Mouse (Mus musculus): ENCODE data around the gene Serpina3a. TPM values are rescaled to one million over a fixed set of nuclear protein-coding genes. Genes with fewer than 3 reads are reported as not detected.

Gene Serpina3a
- polyA plus RNA-seq, 1 experiment from 2014 or later: 0.09 TPM

DNA sequence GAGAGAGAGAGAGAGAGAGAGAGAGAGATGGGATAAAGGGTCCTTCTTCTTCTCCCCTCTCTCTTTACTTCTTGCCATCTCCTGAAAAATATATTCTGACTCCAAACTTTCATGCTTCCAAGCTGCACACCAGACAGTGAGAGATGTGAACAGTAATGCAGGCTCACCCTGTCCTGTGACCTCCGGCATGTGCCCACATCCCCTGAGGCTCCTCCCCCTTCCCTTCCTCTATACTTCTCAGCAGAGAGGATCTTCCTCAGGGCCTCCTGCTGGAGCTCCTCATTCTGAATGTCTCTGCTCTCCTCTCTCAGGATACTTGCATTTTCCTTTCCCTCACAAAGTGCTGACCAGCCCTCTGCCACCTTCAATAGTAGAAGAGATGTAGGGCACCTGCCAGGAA is 29.9 kb downstream of the Serpina3a start:
- Histone ChIP-seq H3K9ac (no peak overlapping the region), H3K4me1 (replicated peaks) (no peaks in the 10 kb centered on the region), H3K4me3 (replicated peaks) (no peak overlapping the region), H3K36me3 (replicated peaks) (no peaks in the 10 kb centered on the region), H3K27me3 (no peaks in the 10 kb centered on the region), H3K27ac (replicated peaks) (no peak overlapping the region), H3K4me2 (no peak overlapping the region), H3K9me3 (replicated peaks) (no peaks in the 10 kb centered on the region)
- no peak for ATAC-seq (ENCODE audit: insufficient read depth)
- 19% methylated on average over 1 of the region's 1 CpGs for WGBS (ENCODE audit: insufficient replicate concordance)

DNA sequence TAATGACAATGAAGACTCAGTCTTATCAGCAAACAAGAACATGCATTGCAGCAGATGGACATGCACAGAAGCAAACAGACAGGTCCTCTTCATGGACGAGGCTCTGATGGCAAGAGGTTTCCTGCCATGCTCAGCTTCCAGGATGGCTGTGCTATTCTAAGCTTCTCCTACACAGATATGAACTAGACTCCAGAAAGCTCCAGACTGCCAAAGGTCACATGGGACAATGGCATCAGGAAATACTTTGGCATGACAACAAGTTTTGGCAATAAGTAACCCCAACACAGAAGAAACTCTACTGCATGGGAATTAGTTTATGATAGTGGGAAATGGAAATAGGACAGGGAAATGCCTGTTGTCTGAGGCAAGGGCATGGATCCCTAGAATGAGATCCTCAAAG is 30.8 kb downstream of the Serpina3a start:
- Histone ChIP-seq H3K4me1 (replicated peaks) (no peaks in the 10 kb centered on the region), H3K4me3 (replicated peaks) (no peak overlapping the region), H3K9me3 (replicated peaks) (no peaks in the 10 kb centered on the region), H3K27ac (replicated peaks) (no peak overlapping the region), H3K27me3 (no peaks in the 10 kb centered on the region), H3K36me3 (replicated peaks) (no peaks in the 10 kb centered on the region), H3K9ac (no peak overlapping the region), H3K4me2 (no peak overlapping the region)
- ATAC-seq (ENCODE audit: insufficient read depth): no peak
- 40% methylated on average over 1 of the region's 1 CpGs for WGBS (ENCODE audit: insufficient replicate concordance)

DNA sequence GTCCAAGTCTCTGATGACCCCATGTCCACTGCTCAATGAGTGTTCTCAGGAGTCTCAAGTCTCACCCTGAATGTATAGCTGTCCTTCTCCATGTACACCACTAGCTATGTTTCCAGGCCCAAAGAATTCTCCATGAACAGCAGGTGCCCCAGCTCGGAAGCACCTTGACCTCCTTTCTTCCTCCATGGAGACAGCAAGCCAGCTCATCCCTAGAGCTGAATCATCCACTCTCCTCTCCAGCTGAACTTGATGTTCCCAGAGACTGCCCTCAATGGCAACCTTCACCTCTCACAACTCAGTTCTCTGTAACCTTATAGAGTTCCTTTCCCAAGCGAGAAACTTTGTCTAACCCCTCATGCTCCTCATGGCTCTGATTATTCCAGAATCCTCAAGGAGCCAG is 33.0 kb downstream of the Serpina3a start:
- no peaks in the 10 kb centered on the region for H3K4me1 ChIP-seq (replicated peaks)
- no peaks in the 10 kb centered on the region for H3K36me3 ChIP-seq (replicated peaks)
- H3K27ac ChIP-seq (replicated peaks): no peak overlapping the region
- H3K9me3 ChIP-seq (replicated peaks): no peaks in the 10 kb centered on the region
- H3K27me3 ChIP-seq: no peaks in the 10 kb centered on the region
- no peak overlapping the region for H3K9ac ChIP-seq
- no peak overlapping the region for H3K4me2 ChIP-seq
- 38% methylated on average over 2 of the region's 2 CpGs for WGBS (ENCODE audit: insufficient replicate concordance)
- no peak overlapping the region for H3K4me3 ChIP-seq (replicated peaks)
- ATAC-seq (ENCODE audit: insufficient read depth): no peak

DNA sequence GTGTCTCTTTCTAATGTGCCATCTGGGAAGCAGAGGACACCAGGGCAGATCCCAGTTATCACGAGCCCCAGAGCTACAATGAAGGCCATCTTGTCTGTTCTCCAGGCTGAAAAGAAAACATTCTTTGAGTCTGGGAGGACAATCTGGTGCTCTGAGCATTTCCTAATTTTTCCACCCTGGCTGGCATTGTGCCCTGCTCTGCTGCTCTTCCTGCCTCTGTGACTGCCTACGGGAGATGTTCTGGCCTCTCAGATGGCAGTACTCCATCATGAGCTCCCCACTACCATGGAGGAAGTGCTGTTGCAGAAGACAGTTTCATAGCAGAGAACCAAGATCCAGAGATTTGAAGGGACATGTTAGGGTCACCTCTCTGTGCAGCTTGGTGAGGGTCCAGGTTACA is 39.5 kb downstream of the Serpina3a start:
- Histone ChIP-seq H3K36me3 (replicated peaks) (no peaks in the 10 kb centered on the region), H3K9me3 (replicated peaks) (no peaks in the 10 kb centered on the region), H3K27me3 (no peaks in the 10 kb centered on the region), H3K4me2 (no peak overlapping the region), H3K27ac (replicated peaks) (no peak overlapping the region), H3K4me3 (replicated peaks) (no peak overlapping the region), H3K4me1 (replicated peaks) (no peaks in the 10 kb centered on the region), H3K9ac (no peak overlapping the region)
- WGBS (ENCODE audit: insufficient replicate concordance): 55% methylated on average over 2 of the region's 2 CpGs
- no peak for ATAC-seq (ENCODE audit: insufficient read depth)

DNA sequence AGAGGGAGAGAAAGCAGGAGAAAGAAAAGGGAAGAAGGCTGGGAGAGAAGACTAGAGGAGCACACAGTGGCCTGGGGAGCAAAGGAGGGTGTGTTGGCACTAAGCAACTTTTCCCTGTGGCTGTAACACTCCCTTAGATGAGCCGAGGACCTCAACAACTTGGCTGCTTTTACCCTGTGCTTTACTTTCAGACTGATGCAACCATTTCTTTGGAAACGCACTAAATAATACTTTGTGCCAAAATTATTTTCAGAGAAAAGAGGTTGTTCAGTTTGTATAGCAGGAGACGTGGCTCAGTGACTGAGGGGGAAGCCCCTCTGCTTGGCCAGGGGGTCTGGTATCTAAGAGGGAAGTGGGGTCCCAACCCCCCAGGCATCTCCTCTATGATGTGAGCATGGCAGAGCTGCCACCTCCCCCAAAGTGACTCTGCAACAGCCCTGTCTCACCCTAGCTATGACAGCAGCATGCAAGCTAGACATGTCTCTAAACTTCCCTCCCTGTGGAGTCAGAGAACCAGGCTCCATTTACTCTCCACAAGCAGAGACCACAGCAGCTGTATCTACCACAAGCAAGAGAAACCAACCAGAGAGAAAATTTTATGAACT is 40.6 kb downstream of the Serpina3a start:
- 47% methylated on average over 3 of the region's 3 CpGs for WGBS (ENCODE audit: insufficient replicate concordance)
- Histone ChIP-seq H3K27ac (replicated peaks) (no peak overlapping the region), H3K9me3 (replicated peaks) (no peaks in the 10 kb centered on the region), H3K36me3 (replicated peaks) (no peaks in the 10 kb centered on the region), H3K9ac (no peak overlapping the region), H3K27me3 (no peaks in the 10 kb centered on the region), H3K4me2 (no peak overlapping the region), H3K4me3 (replicated peaks) (no peak overlapping the region), H3K4me1 (replicated peaks) (no peaks in the 10 kb centered on the region)
- ATAC-seq (ENCODE audit: insufficient read depth): no peak

DNA sequence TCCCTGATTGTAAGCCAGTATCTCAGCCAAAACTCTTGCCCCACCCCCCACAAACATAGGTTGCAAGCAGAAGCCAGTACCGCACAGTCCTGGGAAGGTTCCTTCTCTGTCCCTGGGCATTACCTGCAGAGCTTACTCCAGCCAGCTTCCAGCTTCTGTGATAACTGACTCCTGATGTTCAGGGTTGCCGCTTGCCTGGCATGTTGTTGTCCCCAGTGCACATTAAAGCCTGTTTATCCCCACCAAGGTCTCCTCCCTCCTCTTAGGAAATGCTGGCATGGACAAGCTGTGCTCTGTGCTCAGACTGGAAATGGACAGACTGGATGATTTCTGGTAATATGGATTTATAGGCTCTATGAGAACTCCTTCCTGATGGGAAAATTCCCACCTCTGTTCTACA is 41.1 kb downstream of the Serpina3a start, which contains the start of gene Serpina3c:
Serpina3c (minus strand) TSS at position 215 of the 400 bp plus-strand sequence.
- Histone ChIP-seq H3K4me3 (replicated peaks) (no peak within 1 kb of the TSS), H3K4me2 (no peak within 1 kb of the TSS), H3K9me3 (replicated peaks) (no peaks in the 10 kb centered on the region), H3K27me3 (no peaks in the 10 kb centered on the region), H3K36me3 (replicated peaks) (no peaks in the 10 kb centered on the region), H3K4me1 (replicated peaks) (no peaks in the 10 kb centered on the region), H3K27ac (replicated peaks) (no peak within 1 kb of the TSS), H3K9ac (no peak within 1 kb of the TSS)
- 79% methylated on average over 2 of the region's 2 CpGs for WGBS (ENCODE audit: insufficient replicate concordance)
- ATAC-seq (ENCODE audit: insufficient read depth): no peak

Other genes starting within 250 kb of the Serpina3a start
- gene Serpina1a, start 249.2 kb upstream of the Serpina3a start, polyA plus RNA-seq (2015; fragmentation: Nextera tagmentation; extraction: Ambion mirVana): 688 and 858 TPM in 2 replicates
- gene Serpina1c, start 207.8 kb upstream of the Serpina3a start, polyA plus RNA-seq (2015; fragmentation: Nextera tagmentation; extraction: Ambion mirVana): 365 and 458 TPM in 2 replicates
- gene Serpina1e, start 153.7 kb upstream of the Serpina3a start, polyA plus RNA-seq (2015; fragmentation: Nextera tagmentation; extraction: Ambion mirVana): 377 and 507 TPM in 2 replicates
- gene Serpina11, start 122.8 kb upstream of the Serpina3a start, polyA plus RNA-seq (2015; fragmentation: Nextera tagmentation; extraction: Ambion mirVana): 17.1 and 23.8 TPM in 2 replicates
- gene Serpina9, start 99.0 kb upstream of the Serpina3a start, polyA plus RNA-seq (2015; fragmentation: Nextera tagmentation; extraction: Ambion mirVana): not detected in 2 replicates
- gene Serpina12, start 68.3 kb upstream of the Serpina3a start, polyA plus RNA-seq (2015; fragmentation: Nextera tagmentation; extraction: Ambion mirVana): 0.05 and 0.08 TPM in 2 replicates
- 0.08 and 0.23 TPM in 2 replicates for gene Serpina5, start 11.6 kb upstream of the Serpina3a start, polyA plus RNA-seq (2015; fragmentation: Nextera tagmentation; extraction: Ambion mirVana)
- gene Serpina3b, start 15.3 kb downstream of the Serpina3a start, polyA plus RNA-seq (2015; fragmentation: Nextera tagmentation; extraction: Ambion mirVana): 0.13 and 0.24 TPM in 2 replicates
- gene Serpina3c, start 41.1 kb downstream of the Serpina3a start, polyA plus RNA-seq (2015; fragmentation: Nextera tagmentation; extraction: Ambion mirVana): not detected in 2 replicates
- gene Serpina3f, start 101.8 kb downstream of the Serpina3a start, polyA plus RNA-seq (2015; fragmentation: Nextera tagmentation; extraction: Ambion mirVana): 0.29 and 0.31 TPM in 2 replicates
- 2.2 and 2.3 TPM in 2 replicates for gene Serpina3g, start 123.5 kb downstream of the Serpina3a start, polyA plus RNA-seq (2015; fragmentation: Nextera tagmentation; extraction: Ambion mirVana)
- gene Serpina3i, start 150.4 kb downstream of the Serpina3a start, polyA plus RNA-seq (2015; fragmentation: Nextera tagmentation; extraction: Ambion mirVana): 0.14 and 0.17 TPM in 2 replicates
- not detected in 2 replicates for gene Serpina3j, start 201.8 kb downstream of the Serpina3a start, polyA plus RNA-seq (2015; fragmentation: Nextera tagmentation; extraction: Ambion mirVana)
- gene Serpina3k, start 225.8 kb downstream of the Serpina3a start, polyA plus RNA-seq (2015; fragmentation: Nextera tagmentation; extraction: Ambion mirVana): not detected in 2 replicates
- gene Serpina3m, start 225.8 kb downstream of the Serpina3a start, polyA plus RNA-seq (2015; fragmentation: Nextera tagmentation; extraction: Ambion mirVana): 0.24 TPM in 1 of 2 replicates, not detected in the other

Measured in liver, embryonic 15.5 days (tissue).